Mouse (Mus musculus): Measurements from ENCODE around the gene St7. TPM values are rescaled to one million over a fixed set of nuclear protein-coding genes. Genes with fewer than 3 reads are reported as not detected.

Gene St7
- polyA plus RNA-seq, 1 experiment, result 18.8 TPM

DNA sequence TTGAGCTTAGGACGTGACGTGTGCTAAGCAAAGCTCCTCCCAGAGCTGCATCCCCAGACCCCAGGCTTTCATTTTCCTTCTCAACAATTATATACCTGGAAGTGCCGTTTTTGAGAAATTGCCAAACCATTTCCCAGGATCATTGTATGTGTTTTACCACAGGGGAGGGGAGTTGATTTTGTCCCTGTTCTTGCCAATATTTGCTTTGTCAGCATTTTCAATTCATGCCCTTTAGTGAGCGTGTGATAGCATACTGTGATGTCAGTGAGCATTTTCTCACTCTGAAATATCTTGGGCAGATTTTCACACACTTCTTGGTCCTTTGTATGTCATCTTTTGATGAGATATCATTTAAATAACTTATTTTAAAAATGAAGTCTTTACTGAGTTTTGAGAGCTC, 65.8 kb downstream of the St7 start:
- WGBS, result 83% methylated on average over 4 of the region's 4 CpGs
- H3K27ac ChIP-seq (ENCODE audit: control insufficient read depth, insufficient read depth, low read depth, low read length, poor library complexity), result no peak overlapping the region
- H3K4me3 ChIP-seq (replicated peaks; ENCODE audit: control insufficient read depth, low read depth, low read length), result no peak overlapping the region
- TF ChIP-seq CTCF (IDR thresholded peaks at IDR 0.05; ENCODE audit: control insufficient read depth, insufficient read depth, low read length), result no peak
- H3K4me1 ChIP-seq (ENCODE audit: control insufficient read depth, insufficient read depth, low read length), result peaks cover 2% of the 10 kb centered on the region; the same call in 1 of the 2 replicates

DNA sequence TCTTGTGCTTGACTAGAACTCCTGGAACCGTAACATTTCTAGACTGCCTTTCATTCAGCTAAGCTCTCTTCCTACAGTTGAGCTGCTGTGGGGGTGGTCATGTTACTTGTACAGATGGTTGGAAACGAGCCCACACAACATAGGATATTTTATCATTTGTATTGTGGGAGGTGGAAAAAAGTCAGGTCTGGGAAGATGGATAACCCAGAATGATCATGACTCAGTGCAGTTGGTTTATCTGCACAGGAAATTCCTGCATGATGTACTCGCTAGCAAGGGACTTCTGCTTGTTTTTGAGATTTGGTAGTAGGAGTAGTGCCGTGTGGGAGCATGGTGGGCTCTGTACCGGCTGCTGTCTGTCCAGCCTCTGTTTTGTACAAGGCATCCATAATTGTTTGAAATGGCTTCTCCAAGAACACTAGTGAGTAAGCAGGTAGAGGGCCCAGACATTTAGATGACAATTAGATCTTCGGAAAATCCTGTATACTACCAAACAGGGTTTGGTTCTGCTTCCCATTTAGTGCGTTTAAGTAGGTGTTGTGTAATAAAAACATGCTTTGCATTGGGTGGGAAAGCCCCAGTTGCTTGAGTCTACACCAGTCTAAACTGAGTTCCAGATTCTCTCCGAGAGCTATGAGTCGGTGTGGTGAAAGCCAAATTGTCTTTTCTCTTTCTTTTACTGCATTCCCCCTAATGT, 71.4 kb downstream of the St7 start:
- no peak for TF ChIP-seq CTCF (IDR thresholded peaks at IDR 0.05; ENCODE audit: control insufficient read depth, insufficient read depth, low read length)
- TF ChIP-seq POLR2A (IDR thresholded peaks at IDR 0.05; ENCODE audit: borderline replicate concordance, control insufficient read depth, low read depth, low read length), result no peak
- no peaks in the 10 kb centered on the region; the same call in 1 of the 2 replicates for H3K4me1 ChIP-seq (ENCODE audit: control insufficient read depth, insufficient read depth, low read length)
- WGBS, result 32% methylated on average over 9 of the region's 9 CpGs
- no peak overlapping the region for H3K4me3 ChIP-seq (replicated peaks; ENCODE audit: control insufficient read depth, low read depth, low read length)
- no peak overlapping the region for H3K27ac ChIP-seq (ENCODE audit: control insufficient read depth, insufficient read depth, low read depth, low read length, poor library complexity)

DNA sequence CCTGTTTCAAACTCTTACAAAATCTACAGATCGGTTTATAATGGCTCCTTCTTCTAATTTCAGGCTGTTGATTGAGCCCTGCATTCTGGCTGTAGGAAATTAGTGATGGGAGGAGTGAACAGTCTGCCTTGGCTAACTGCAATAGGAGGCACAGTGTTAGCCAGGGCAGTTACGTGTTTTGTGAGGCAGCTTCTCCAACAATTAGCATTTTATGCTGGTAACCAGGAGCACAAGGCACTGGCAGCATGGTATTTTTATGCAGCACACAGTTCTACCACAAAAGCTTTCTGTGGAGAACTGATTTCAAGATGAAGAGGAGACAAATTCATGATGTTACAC, 71.9 kb downstream of the St7 start:
- WGBS, result 68% methylated on average over 2 of the region's 2 CpGs
- Histone ChIP-seq H3K4me1 (ENCODE audit: control insufficient read depth, insufficient read depth, low read length) (no peaks in the 10 kb centered on the region; the same call in 1 of the 2 replicates), H3K27ac (ENCODE audit: control insufficient read depth, insufficient read depth, low read depth, low read length, poor library complexity) (no peak overlapping the region)

DNA sequence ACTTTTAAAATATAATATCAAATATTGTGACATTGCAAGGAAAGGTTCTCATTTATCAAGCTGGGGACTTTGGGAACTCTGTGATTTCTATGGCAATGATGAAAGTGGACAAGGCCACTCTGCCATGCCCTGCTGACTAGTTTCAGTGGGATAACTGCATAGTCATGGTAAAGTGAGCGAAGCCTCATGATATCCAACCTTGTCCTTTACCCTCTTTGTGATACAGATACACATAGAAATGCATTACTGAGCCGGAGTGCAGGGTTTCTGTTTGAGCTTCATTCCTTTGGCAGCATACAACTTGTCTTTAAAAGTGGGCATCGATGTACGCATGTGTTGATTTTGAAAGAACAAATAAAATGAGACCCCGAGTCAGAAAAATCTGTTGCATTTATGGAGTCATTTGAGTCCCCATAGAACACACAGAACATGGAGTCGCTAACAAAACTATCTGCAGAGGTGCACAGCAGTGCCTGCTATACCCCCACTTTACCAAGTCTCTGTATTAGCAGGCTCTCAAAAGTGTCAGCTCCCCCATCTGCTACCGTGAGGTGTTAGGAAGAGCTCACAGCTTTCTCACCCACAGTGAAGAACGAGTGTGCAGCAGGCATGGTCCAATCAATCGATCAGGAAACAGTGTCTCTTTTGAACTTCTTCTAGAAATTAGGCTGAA, 77.4 kb downstream of the St7 start:
- TF ChIP-seq POLR2A (IDR thresholded peaks at IDR 0.05; ENCODE audit: borderline replicate concordance, control insufficient read depth, low read depth, low read length), result no peak
- TF ChIP-seq CTCF (IDR thresholded peaks at IDR 0.05; ENCODE audit: control insufficient read depth, insufficient read depth, low read length), result no peak
- Histone ChIP-seq H3K4me1 (ENCODE audit: control insufficient read depth, insufficient read depth, low read length) (peaks cover 4% of the 10 kb centered on the region), H3K4me3 (replicated peaks; ENCODE audit: control insufficient read depth, low read depth, low read length) (no peak overlapping the region), H3K27ac (ENCODE audit: control insufficient read depth, insufficient read depth, low read depth, low read length, poor library complexity) (no peak overlapping the region; the same call in 1 of the 2 replicates)
- WGBS, result 70% methylated on average over 9 of the region's 9 CpGs

More for the DNA sequence above, 71.9 kb downstream of the St7 start:
- TF ChIP-seq POLR2A (IDR thresholded peaks at IDR 0.05; ENCODE audit: borderline replicate concordance, control insufficient read depth, low read depth, low read length) (no peak), CTCF (IDR thresholded peaks at IDR 0.05; ENCODE audit: control insufficient read depth, insufficient read depth, low read length) (no peak)
- no peak overlapping the region for H3K4me3 ChIP-seq (replicated peaks; ENCODE audit: control insufficient read depth, low read depth, low read length)

DNA sequence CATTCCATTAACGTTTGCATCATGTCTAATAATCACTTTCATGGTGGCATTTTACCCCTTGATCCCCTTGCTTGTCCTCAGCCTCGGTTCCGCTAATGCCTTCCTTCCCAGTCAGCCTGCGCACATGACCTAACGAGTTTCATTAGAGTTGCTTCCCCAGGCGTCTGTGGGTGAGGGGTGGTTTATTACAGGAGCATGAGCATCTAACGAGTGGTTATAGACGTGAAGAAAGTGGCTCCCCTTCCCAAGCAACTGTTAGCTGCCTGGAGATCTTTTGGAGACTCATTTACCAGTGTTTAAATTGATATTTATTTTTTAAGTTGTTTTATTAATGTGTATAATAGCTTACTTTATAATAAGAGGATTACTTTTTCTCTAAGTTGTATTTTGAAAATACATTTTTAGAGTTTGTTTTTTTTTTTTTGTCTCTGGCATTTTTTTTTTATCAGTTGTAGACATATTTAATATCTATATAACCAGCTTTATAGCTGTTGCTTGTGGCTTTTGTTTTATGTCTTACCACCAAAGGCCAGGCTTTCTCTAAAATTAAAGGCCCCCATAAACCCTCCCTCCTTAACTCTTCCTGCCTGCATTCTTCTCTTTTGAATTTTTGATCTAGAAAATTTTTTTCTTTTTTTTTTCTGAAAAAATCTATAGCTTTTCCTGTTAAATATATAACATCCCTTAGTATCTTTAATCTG, 78.1 kb downstream of the St7 start:
- peaks cover 4% of the 10 kb centered on the region for H3K4me1 ChIP-seq (ENCODE audit: control insufficient read depth, insufficient read depth, low read length)
- peak overlapping the region; percentile 27; the same call in 1 of the 2 replicates for H3K27ac ChIP-seq (ENCODE audit: control insufficient read depth, insufficient read depth, low read depth, low read length, poor library complexity)
- 31% methylated on average over 8 of the region's 8 CpGs for WGBS
- no peak for TF ChIP-seq POLR2A (IDR thresholded peaks at IDR 0.05; ENCODE audit: borderline replicate concordance, control insufficient read depth, low read depth, low read length)
- TF ChIP-seq CTCF (IDR thresholded peaks at IDR 0.05; ENCODE audit: control insufficient read depth, insufficient read depth, low read length), result no peak
- H3K4me3 ChIP-seq (replicated peaks; ENCODE audit: control insufficient read depth, low read depth, low read length), result no peak overlapping the region

DNA sequence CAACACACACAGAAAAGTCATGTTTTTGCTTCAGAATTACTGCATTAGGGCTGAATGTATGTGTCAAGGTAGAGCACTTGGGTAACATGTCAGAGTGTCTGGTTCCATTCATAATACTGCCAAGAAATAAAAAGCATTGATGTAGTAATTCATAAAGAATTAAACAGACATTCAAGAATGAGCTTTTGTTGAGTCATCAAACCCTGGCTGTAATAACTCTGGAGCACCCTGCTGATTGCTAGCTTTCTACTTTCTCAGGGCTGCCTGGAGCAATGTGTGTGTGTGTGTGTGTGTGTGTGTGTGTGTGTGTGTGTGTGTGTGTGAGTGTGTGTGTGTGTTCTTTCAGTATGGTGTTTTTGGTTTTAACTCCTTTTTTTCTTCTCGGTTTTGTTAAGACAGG, 78.7 kb downstream of the St7 start:
- no peak overlapping the region for H3K4me3 ChIP-seq (replicated peaks; ENCODE audit: control insufficient read depth, low read depth, low read length)
- H3K27ac ChIP-seq (ENCODE audit: control insufficient read depth, insufficient read depth, low read depth, low read length, poor library complexity), result 0 out of 2 replicates have a peak overlapping the region, but pooled peaks have one; percentile 4
- WGBS, result 31% methylated on average over 1 of the region's 1 CpGs
- no peak for TF ChIP-seq POLR2A (IDR thresholded peaks at IDR 0.05; ENCODE audit: borderline replicate concordance, control insufficient read depth, low read depth, low read length)
- TF ChIP-seq CTCF (IDR thresholded peaks at IDR 0.05; ENCODE audit: control insufficient read depth, insufficient read depth, low read length), result no peak
- peaks cover 4% of the 10 kb centered on the region for H3K4me1 ChIP-seq (ENCODE audit: control insufficient read depth, insufficient read depth, low read length)

DNA sequence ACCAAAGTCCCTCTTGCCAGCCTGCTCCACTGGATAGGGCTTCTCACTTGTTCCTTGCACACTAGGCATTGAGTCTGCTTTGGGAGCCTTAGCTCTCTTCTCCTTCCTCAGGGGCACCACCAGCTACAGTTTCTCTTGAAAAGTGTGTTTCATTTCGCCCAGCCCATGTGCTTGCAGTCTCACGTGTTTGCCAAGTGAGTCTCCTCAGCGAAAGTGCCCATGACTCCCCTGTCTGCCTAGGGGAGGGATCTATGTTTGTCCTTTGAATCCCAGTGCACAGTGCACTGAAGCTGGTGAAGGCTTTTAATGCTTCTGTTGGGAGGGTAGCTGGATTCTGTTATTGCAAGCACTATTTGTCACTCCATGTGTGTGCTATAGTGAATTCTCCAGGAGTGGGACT, 79.8 kb downstream of the St7 start:
- Histone ChIP-seq H3K27ac (ENCODE audit: control insufficient read depth, insufficient read depth, low read depth, low read length, poor library complexity) (peak overlapping the region; percentile 56), H3K4me1 (ENCODE audit: control insufficient read depth, insufficient read depth, low read length) (peaks cover 4% of the 10 kb centered on the region), H3K4me3 (replicated peaks; ENCODE audit: control insufficient read depth, low read depth, low read length) (no peak overlapping the region)
- WGBS, result 34% methylated on average over 3 of the region's 3 CpGs
- no peak for TF ChIP-seq CTCF (IDR thresholded peaks at IDR 0.05; ENCODE audit: control insufficient read depth, insufficient read depth, low read length)
- TF ChIP-seq POLR2A (IDR thresholded peaks at IDR 0.05; ENCODE audit: borderline replicate concordance, control insufficient read depth, low read depth, low read length), result no peak

DNA sequence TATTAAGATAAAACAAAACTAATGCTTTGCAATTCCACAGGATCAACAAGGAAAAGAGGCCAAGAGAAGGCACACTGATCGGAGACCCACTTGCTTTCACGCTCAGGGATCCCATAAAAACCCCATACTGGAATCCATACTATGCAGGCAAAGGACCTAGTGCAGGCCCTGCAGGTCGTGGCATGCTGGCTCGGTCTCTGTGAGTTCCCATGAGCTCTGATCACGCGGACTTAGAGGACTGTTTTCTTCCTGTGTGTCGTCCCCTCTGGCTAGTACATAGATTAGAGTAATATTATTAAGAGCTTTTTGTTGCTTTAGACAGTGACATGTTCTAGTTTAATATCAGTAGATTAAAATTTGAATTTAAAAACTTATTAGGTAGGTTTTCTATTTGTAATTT, 83.3 kb downstream of the St7 start:
- TF ChIP-seq CTCF (IDR thresholded peaks at IDR 0.05; ENCODE audit: control insufficient read depth, insufficient read depth, low read length) (no peak), POLR2A (IDR thresholded peaks at IDR 0.05; ENCODE audit: borderline replicate concordance, control insufficient read depth, low read depth, low read length) (no peak)
- H3K4me3 ChIP-seq (replicated peaks; ENCODE audit: control insufficient read depth, low read depth, low read length), result no peak overlapping the region
- no peak overlapping the region for H3K27ac ChIP-seq (ENCODE audit: control insufficient read depth, insufficient read depth, low read depth, low read length, poor library complexity)
- peaks cover 6% of the 10 kb centered on the region for H3K4me1 ChIP-seq (ENCODE audit: control insufficient read depth, insufficient read depth, low read length)
- WGBS, result 55% methylated on average over 7 of the region's 7 CpGs
